Mouse (Mus musculus) heart, adult 2 months (tissue): ENCODE results near the gene Kctd13. TPM values are rescaled to one million over a fixed set of nuclear protein-coding genes. Genes with fewer than 3 reads are reported as not detected.

Experiments used
- DNase-seq, 2 experiments: peaks; one replicate each; pipeline ENCODE4 v3.0.0; 2021
- H3K27ac ChIP-seq: fragments of 200-600 bp; 2 replicates; pipeline ENCODE4 v1.8.1; 2022
- H3K27me3 ChIP-seq: fragments of 200-500 bp; 2 replicates; pipeline ENCODE4 v1.6.1; 2012; ENCODE audit warnings: mild to moderate bottlenecking, low read length, inconsistent platforms, mixed read lengths; ENCODE audit not compliant: control insufficient read depth, insufficient read depth
- H3K36me3 ChIP-seq: fragments of 200-500 bp; 2 replicates; pipeline ENCODE4 v1.6.1; 2012; ENCODE audit warnings: low read length, inconsistent platforms; ENCODE audit not compliant: control insufficient read depth, insufficient read depth
- H3K4me1 ChIP-seq: fragments of 200-500 bp; 2 replicates; pipeline ENCODE4 v1.6.1; 2011; ENCODE audit warnings: low read length; ENCODE audit not compliant: control insufficient read depth, insufficient read depth
- H3K4me3 ChIP-seq: fragments of 200-600 bp; 2 replicates; pipeline ENCODE4 v1.8.1; 2022
- H3K79me2 ChIP-seq: fragments of 200-500 bp; replicated peaks from 2 replicates; pipeline ENCODE4 v1.6.1; 2012; ENCODE audit warnings: mild to moderate bottlenecking, inconsistent platforms, low read length, moderate library complexity, mixed read lengths; ENCODE audit not compliant: control insufficient read depth, insufficient read depth
- H3K9ac ChIP-seq: fragments of 200-500 bp; 2 replicates; pipeline ENCODE4 v1.6.1; 2012; ENCODE audit warnings: low read depth, mild to moderate bottlenecking, control low read depth, inconsistent platforms, low read length, mixed read lengths
- CTCF ChIP-seq: fragments of 200-600 bp; IDR thresholded peaks from 2 replicates; pipeline ENCODE4 v1.8.1; 2022; ENCODE audit warnings: antibody characterized with exemption, mild to moderate bottlenecking, moderate library complexity
- EP300 ChIP-seq: fragments of 200-500 bp; IDR thresholded peaks from 2 replicates; pipeline ENCODE4 v1.6.1; 2011; ENCODE audit warnings: low read depth, low read length, control low read depth; ENCODE audit not compliant: insufficient read depth
- POLR2A ChIP-seq: fragments of 200-500 bp; IDR thresholded peaks from 2 replicates; pipeline ENCODE4 v1.6.1; 2011; ENCODE audit warnings: mild to moderate bottlenecking, low read depth, low read length, control low read depth; ENCODE audit not compliant: insufficient read depth
- WGBS: fragments of 180-500 bp; shearing (Covaris S2); methylation state at CpG from one replicate; pipeline ENCODE4 v1.1.7; 2018; 5-methylcytosine and 5-hydroxymethylcytosine counted together
- intact Hi-C: fragments of 180-260 bp; cut with DNase I; formaldehyde crosslinking; loops from one replicate; pipeline ENCODE4 v1.15.1; 2025
- polyA plus RNA-seq: library from polyadenylated mRNA; depleted of rRNA; stranded (reverse); fragments of >200 nt; gene quantifications from 2 replicates; pipeline ENCODE4 v1.2.3, GENCODE M21; 2012
- total RNA-seq, 2 experiments: library from RNA; stranded (reverse); gene quantifications; 2 replicates each; pipeline ENCODE4 v1.2.3; 2021

Gene Kctd13
- total and polyA plus RNA-seq, 3 experiments: 6.7 to 13.7 (median 6.7) TPM

- TF ChIP-seq POLR2A (no peak), CTCF (no peak), EP300 (no peak)
- Histone ChIP-seq H3K36me3 (no peaks in the 10 kb centered on the region), H3K9ac (no peak overlapping the region), H3K4me1 (no peaks in the 10 kb centered on the region; the same call in 1 of the 2 replicates), H3K27me3 (no peaks in the 10 kb centered on the region), H3K4me3 (no peak overlapping the region), H3K27ac (no peak overlapping the region), H3K79me2 (no peaks in the 10 kb centered on the region)
- intact Hi-C loops: loop anchor here (2.0 kb wide), 1 partner anchor 24 kb away; no protein-coding TSS in a partner anchor
- 79% methylated on average over 10 of the region's 10 CpGs for WGBS
- DNase-seq: no peak
These were observed 19.9 kb downstream of the Kctd13 start for GRCm38 (mm10) chr7:126948626-126949025.

- WGBS: 3% methylated on average over 21 of the region's 21 CpGs
- Histone ChIP-seq H3K27ac (no peak within 1 kb of the TSS), H3K27me3 (no peaks in the 10 kb centered on the region), H3K79me2 (no peaks in the 10 kb centered on the region), H3K9ac (no peak within 1 kb of the TSS), H3K36me3 (no peaks in the 10 kb centered on the region), H3K4me3 (peak within 1 kb of the TSS; percentile 56), H3K4me1 (no peaks in the 10 kb centered on the region; the same call in 1 of the 2 replicates)
- no peak for DNase-seq
- intact Hi-C loops: loop anchor here (2.0 kb wide), 1 partner anchor 23 kb away; no protein-coding TSS in a partner anchor
- no peak for TF ChIP-seq CTCF
These were observed 20.7 kb downstream of the Kctd13 start, which contains the start of gene Asphd1 for GRCm38 (mm10) chr7:126949403-126949792. Asphd1 (minus strand) TSS chr7:126949582.

- Histone ChIP-seq H3K4me3 (peak within 1 kb of the TSS; percentile 56), H3K4me1 (no peaks in the 10 kb centered on the region; the same call in 1 of the 2 replicates), H3K9ac (no peak within 1 kb of the TSS), H3K27me3 (no peaks in the 10 kb centered on the region), H3K27ac (no peak within 1 kb of the TSS), H3K36me3 (no peaks in the 10 kb centered on the region), H3K79me2 (no peaks in the 10 kb centered on the region)
- no peak for TF ChIP-seq POLR2A
- no peak for TF ChIP-seq CTCF
- 0 out of 2 replicates have a peak, but pooled peaks have one; percentile 35 for TF ChIP-seq EP300
- under 1% methylated on average over 42 of the region's 42 CpGs for WGBS
- intact Hi-C loops: loop anchor here (2.0 kb wide), 1 partner anchor 23 kb away; no protein-coding TSS in a partner anchor
- peak; percentile 86 to 93 for DNase-seq
These were observed 21.3 kb downstream of the Kctd13 start, which contains the start of gene Sez6l2 for GRCm38 (mm10) chr7:126949793-126950646. Sez6l2 (plus strand) TSS chr7:126950563.

GRCm38 (mm10) chr7:126950647-126951615 lies 22.3 kb downstream of the Kctd13 start:
- no peak for DNase-seq
- WGBS: 6% methylated on average over 26 of the region's 26 CpGs
- no peak overlapping the region for H3K9ac ChIP-seq
- H3K27ac ChIP-seq: no peak overlapping the region
- H3K27me3 ChIP-seq: no peaks in the 10 kb centered on the region
- H3K4me3 ChIP-seq: peak overlapping the region; percentile 56
- H3K4me1 ChIP-seq: no peaks in the 10 kb centered on the region; the same call in 1 of the 2 replicates
- no peaks in the 10 kb centered on the region for H3K36me3 ChIP-seq
- TF ChIP-seq POLR2A: no peak
- TF ChIP-seq CTCF: no peak
- TF ChIP-seq EP300: no peak
- no peaks in the 10 kb centered on the region for H3K79me2 ChIP-seq
- intact Hi-C loops: no loop called here

GRCm38 (mm10) chr7:126951741-126952140 lies 23.1 kb downstream of the Kctd13 start:
- WGBS: 10% methylated on average over 4 of the region's 4 CpGs
- DNase-seq: no peak
- no peak overlapping the region for H3K27ac ChIP-seq
- no peaks in the 10 kb centered on the region for H3K27me3 ChIP-seq
- TF ChIP-seq EP300: no peak
- no peak for TF ChIP-seq CTCF
- no peak for TF ChIP-seq POLR2A
- H3K9ac ChIP-seq: no peak overlapping the region
- H3K4me1 ChIP-seq: no peaks in the 10 kb centered on the region; the same call in 1 of the 2 replicates
- no peaks in the 10 kb centered on the region for H3K36me3 ChIP-seq
- intact Hi-C loops: no loop called here
- no peak overlapping the region for H3K4me3 ChIP-seq
- no peaks in the 10 kb centered on the region for H3K79me2 ChIP-seq
